Mouse (Mus musculus) gastrocnemius, adult 18-20 months (tissue): ENCODE results near the gene Wiz. TPM values are rescaled to one million over a fixed set of nuclear protein-coding genes. Genes with fewer than 3 reads are reported as not detected.
A peak's percentile ranks its signal among the peaks of the same experiment; 100 is the strongest.

Source experiments
- DNase-seq: peaks from one replicate; pipeline ENCODE4 v3.0.0; 2021; ENCODE audit warnings: low spot score
- total RNA-seq, 2 experiments: library from RNA; stranded (reverse); gene quantifications; 2 replicates each; pipeline ENCODE4 v1.2.3; 2021

Wiz gene
- total RNA-seq, 2 experiments from 2014 or later = 13.1 to 14.5 TPM

DNA sequence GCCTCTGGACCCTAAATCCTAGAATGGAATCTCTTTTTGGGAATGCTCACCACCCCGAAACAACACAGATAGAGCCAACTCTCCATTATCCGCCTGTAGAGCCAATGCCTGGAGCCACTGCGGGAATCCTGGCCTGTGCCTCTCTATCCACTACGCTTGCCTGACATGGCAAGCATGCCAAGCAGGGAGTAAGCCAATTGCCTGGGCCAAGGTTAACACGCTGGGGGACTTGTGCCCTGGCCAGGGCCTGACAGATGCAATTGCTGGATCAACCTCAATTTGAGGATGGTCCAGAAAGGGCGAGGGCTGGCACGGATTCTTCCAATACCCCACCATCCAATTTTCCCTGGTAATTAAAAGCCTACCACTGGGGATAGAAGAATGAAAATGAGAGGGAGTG, 6.7 kb downstream of the Wiz start:
- DNase-seq = peak; percentile 52

GRCm38 (mm10) chr17:32378786-32379185, 10.5 kb downstream of the Wiz start:
- no peak for DNase-seq

DNA sequence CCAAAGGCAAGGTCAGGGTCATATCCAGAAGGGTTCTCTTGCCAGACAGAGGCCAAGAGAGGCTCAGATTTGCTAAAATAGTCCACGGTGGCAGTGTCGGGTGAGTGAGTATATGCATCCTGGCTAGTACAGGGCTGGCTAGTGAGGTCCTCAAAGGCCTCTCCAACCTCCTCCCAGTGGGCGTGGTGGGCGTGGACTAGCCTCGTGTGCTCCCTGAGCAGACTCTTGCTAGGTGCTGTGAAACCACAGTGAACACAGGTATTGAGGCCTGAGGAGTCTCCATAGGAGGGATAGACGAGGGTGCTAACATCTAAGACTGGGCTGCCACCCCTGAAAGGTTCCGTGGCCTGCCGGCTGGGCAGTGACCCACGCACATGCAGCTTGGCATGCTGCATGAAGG, 12.1 kb downstream of the Wiz start:
- DNase-seq = no peak

DNA sequence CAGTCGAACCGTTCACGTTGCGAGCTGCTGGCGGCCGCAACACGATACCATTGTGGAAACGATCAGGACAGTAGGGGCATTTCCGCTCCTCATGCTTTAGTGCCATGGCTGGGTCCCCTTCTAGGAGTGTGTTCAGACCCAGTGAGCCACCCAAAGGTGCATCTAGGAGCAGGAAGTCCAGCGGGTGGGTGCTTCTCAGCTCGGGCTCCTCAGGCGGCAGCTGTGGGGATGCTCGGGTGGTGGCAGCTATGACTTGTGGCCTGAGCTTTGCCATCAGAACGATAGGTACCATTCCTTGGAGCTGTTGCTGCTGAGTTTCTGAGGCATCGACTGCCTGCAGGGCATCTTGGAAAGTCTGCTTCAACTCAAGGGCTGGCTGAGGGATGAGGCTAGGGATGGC, 12.8 kb downstream of the Wiz start:
- no peak for DNase-seq

DNA sequence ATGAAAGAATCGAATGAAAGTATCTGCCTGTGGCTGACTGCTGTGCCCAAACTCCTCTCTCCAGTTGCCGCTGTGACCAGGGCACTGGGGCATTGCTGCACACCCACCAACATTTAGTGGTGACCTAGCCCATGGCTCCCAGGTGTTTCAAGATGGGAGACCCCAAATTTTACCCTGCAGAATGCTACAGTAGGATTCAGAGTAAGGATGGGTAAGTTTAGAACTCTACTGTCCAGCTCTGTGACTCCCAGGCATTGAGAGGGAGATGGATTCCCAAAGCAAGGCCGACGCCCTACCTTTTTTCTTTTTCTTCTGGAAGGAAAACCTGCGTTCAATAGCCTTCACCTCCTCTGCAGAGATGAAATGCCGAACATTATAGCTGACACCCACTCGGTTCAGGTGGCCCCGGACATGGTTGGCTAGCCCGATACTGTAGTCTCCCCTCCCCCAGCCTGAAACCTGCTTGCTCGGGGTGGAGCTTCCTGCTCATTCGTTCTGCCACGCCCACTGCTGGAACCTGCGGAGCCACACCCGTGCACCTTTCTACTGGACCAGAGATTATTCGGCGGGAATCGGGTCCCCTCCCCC, 20.2 kb downstream of the Wiz start:
- DNase-seq = no peak

- DNase-seq = no peak
Observed at GRCm38 (mm10) chr17:32367706-32368105, 21.5 kb downstream of the Wiz start.

- DNase-seq = no peak
Observed at GRCm38 (mm10) chr17:32365296-32365695, 23.9 kb downstream of the Wiz start.

DNA sequence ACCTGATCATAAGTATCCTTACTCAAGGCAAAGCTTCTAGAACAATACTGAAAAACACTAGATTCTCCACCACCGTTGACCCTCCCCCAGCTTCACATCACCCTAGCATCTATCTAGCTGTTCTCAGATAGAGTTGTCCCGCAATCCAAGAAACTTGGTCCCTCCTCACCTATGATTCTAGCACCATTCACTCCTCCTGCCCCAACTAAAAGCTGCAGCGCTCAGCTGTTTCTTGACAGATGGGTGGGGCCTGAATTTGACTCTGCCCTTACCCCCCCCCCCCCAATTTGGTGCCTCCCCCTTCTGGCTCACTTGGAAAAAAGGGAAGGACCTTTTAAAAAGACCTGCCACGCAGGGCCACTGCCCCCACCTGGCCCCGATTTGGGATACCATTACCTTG, 24.4 kb downstream of the Wiz start:
- DNase-seq = no peak

- DNase-seq = peak; percentile 90
Observed at GRCm38 (mm10) chr17:32364331-32364730, 24.9 kb downstream of the Wiz start.

GRCm38 (mm10) chr17:32363821-32364301, 25.4 kb downstream of the Wiz start:
- no peak for DNase-seq

- no peak for DNase-seq
Observed at GRCm38 (mm10) chr17:32362686-32363085, 26.6 kb downstream of the Wiz start.

GRCm38 (mm10) chr17:32359928-32360327, 29.3 kb downstream of the Wiz start:
- no peak for DNase-seq

DNA sequence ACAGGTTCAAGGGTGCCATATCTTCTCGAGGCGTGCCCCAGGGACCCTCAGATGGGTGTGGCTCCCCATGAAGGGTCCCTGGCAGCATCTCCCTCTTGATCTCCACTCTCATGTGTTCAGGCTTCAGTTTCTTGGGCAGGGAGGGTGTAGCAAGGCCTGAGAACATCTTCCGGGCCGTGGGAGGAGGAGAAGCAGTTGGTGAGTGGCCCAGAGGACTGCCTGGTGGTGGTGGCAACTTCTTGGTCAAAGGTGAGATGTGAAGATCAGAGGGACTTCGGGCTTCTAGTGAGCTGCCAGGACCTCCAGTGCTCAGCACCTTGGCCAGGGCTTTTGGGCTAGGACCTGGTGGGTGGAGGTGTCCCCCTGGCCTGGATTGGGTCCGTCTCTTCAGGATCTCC, 30.3 kb downstream of the Wiz start:
- DNase-seq = no peak

GRCm38 (mm10) chr17:32358192-32358942, 30.9 kb downstream of the Wiz start:
- DNase-seq = no peak

DNA sequence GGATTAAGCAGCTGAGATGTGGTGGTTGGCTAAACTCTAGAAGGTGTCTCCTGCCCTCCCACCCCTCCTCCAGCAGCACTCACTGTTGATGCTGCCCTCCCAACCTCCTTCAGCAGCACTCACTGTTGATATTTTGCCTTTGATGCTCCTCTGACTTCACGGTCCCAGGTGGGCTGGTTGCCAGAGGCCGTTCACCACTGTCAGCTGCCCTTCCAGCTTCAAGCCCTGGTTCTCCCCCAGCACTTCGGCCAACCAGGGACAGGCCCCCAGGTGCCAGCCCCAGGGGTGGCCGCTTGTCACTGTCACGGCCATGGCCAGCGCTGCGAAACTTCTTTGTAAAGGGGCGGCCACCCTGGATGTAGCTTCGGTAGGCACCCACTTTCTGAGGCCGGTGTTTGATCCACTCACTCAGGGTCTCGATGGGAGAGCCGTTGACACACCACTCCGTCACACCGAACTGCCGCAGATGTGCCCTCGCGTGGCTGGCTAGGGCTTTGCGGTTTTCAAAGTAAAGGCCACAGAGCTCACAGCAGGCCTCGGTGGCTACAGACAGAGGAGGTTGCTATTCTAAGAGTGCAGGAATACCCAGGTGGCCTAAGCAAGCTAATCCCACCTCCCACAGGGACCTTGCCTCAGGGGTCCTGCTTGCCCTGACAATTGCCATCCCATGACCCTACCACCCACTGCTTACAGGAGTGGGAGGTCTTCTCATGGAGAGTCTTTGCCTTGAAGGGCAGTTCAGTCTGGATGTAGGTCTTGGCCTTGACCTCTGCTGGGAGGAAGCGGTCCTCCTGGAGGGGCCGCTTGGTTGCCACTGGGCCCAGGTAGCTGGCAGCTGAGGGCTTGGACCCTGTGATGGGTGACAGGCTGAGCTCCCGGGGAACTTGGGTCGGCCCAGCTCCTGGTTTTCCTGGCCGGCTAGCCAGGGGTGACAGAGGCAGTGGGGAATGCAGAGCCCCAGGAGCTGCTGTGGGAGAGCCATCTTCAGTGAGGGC, 32.2 kb downstream of the Wiz start:
- DNase-seq = no peak

DNA sequence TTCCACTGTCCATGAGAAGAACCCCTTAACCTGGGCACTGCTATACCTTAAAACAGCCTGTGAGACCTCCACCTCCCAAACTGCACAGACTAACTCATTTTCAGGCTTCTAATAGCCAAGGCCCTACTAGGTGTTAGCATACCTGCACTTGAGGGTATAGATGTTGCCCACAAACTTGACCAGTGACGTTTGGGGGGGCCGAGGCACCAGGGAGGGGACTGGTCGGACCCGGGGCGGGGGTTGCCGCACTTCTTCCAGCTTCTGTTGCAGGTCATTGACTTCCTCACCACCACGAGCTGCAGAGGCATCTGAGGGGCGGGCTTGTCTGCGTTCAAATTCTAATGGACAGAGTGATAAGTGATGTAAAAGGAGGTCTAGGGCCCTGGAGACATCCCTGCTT, 33.0 kb downstream of the Wiz start:
- DNase-seq = no peak

GRCm38 (mm10) chr17:32355031-32355430, 34.2 kb downstream of the Wiz start:
- DNase-seq = no peak

DNA sequence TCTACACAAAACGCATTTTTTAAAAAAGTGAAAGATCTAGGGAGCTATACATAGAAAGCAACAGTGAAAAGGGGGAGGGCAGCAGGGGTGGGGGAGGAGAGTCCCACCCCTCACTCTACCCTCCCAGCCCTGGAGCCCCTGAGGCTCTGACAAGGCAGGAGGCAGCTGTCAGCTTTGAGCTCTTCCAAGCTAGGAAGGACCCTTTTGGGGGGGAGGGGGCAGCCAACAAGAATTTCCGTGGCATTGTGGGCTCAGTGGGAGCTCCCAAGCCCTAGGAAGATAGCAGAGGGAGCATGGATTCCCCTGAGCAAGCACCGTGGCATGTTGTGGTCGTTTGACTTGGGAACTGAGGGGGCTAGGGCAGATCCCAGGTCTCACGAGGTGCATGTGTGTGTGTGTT, 35.0 kb downstream of the Wiz start:
- no peak for DNase-seq

DNA sequence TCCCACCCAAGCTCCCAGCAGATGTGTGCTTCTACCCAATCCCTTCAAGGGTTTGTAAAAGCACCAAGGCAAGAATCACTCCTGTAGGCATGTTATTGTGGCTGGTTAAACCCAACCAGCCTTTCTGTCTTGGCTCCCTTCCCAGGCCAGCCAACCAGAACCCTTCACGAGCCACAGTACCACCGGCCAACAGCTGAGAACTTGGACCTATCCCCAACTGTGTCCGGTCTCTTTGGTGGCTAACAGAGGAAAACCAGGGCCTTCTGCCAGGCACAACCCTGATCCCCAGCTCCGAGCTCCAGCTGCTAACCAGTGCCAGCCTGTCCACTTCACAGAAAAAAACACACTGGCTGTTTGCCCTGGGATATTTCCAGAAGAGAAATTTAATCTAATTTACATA, 35.5 kb downstream of the Wiz start:
- DNase-seq = peak; percentile 85

GRCm38 (mm10) chr17:32351726-32352125, 37.5 kb downstream of the Wiz start:
- DNase-seq = no peak

GRCm38 (mm10) chr17:32351269-32351668, 38.0 kb downstream of the Wiz start:
- no peak for DNase-seq

DNA sequence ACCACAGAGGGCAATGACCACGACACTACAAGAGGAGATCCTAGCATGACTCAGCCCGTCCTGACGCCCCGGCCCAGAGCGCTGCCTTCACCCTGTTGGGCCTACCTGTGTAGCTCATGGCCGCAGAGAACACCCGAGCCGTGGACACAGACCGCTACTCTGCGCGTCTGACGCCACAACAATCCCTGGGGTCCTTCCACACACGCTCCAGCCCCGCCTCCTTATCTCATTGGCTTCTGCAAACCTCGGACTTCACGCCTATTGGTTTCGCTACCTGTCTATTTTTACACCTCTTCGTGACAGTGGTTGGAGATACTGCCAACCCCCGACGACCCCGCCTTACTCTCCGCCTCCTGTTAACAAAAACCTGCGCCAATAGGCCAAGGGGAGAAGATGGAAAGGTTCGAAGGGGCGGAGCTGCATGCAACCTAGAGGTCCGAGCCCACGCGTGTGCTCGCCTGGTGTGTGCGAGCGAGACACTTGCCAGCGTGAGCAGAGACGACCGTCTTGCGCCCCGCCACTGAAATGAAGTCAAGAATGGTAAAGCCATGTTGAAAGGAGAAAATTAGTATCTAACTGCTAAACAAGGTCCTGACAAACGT, 38.8 kb downstream of the Wiz start, which contains the start of gene Akap8l:
Gene Akap8l (minus strand): TSS at position 226 of the 602 bp plus-strand sequence.
- peak; percentile 99 for DNase-seq
